Mouse (Mus musculus) monocyte, adult 5-6 weeks (primary cell): ENCODE results near the gene Slc23a4. TPM values are rescaled to one million over a fixed set of nuclear protein-coding genes. Genes with fewer than 3 reads are reported as not detected.
A peak's percentile ranks its signal among the peaks of the same experiment; 100 is the strongest.

Source experiments
- ATAC-seq: fragments of 153-309, 156-312 bp; replicated peaks from 2 replicates; pipeline ENCODE4 v1.8.0; 2017; ENCODE audit warnings: mild to moderate bottlenecking; ENCODE audit not compliant: low TSS enrichment, insufficient number of reproducible peaks, severe bottlenecking, poor library complexity, low FRiP score
- total RNA-seq: library from RNA; stranded (forward); fragments of 200-1000, 200-491, 200-594 nt; gene quantifications from 3 replicates; pipeline ENCODE4 v1.2.3, GENCODE M21; 2017

Slc23a4 gene
- total RNA-seq = 0.49 TPM in 1 of 3 replicates, not detected in the others

- no peak for ATAC-seq
These were observed at the start of gene Slc23a4 for GRCm38 (mm10) chr6:34988081-34988761. Gene Slc23a4, minus strand, starts transcription at chr6:34988404.

- ATAC-seq = no peak
These were observed 45.1 kb upstream of the Slc23a4 start for GRCm38 (mm10) chr6:35033341-35033740.

- no peak for ATAC-seq
These were observed 44.5 kb upstream of the Slc23a4 start for GRCm38 (mm10) chr6:35032704-35033103.

GRCm38 (mm10) chr6:35030811-35031210 lies 42.6 kb upstream of the Slc23a4 start:
- no peak for ATAC-seq

GRCm38 (mm10) chr6:35030226-35030625 lies 42.0 kb upstream of the Slc23a4 start:
- ATAC-seq = no peak

- no peak for ATAC-seq
These were observed 39.8 kb upstream of the Slc23a4 start for GRCm38 (mm10) chr6:35028023-35028422.

- ATAC-seq = no peak
These were observed 39.1 kb upstream of the Slc23a4 start for GRCm38 (mm10) chr6:35027257-35027656.

GRCm38 (mm10) chr6:35016624-35017023 lies 28.4 kb upstream of the Slc23a4 start:
- ATAC-seq = no peak

- no peak for ATAC-seq
These were observed 23.7 kb upstream of the Slc23a4 start for GRCm38 (mm10) chr6:35011953-35012352.

GRCm38 (mm10) chr6:35010705-35011104 lies 22.5 kb upstream of the Slc23a4 start:
- ATAC-seq = no peak

GRCm38 (mm10) chr6:35002261-35002669 lies 14.1 kb upstream of the Slc23a4 start:
- ATAC-seq = no peak

- ATAC-seq = no peak
These were observed 10.9 kb upstream of the Slc23a4 start for GRCm38 (mm10) chr6:34999101-34999500.

GRCm38 (mm10) chr6:34996496-34996895 lies 8.3 kb upstream of the Slc23a4 start:
- ATAC-seq = no peak

GRCm38 (mm10) chr6:34995265-34995681 lies 7.1 kb upstream of the Slc23a4 start:
- ATAC-seq = peak; percentile 85

- ATAC-seq = no peak
These were observed 6.5 kb upstream of the Slc23a4 start for GRCm38 (mm10) chr6:34994692-34995091.

GRCm38 (mm10) chr6:34989263-34989662 lies 1.1 kb upstream of the Slc23a4 start:
- no peak for ATAC-seq

GRCm38 (mm10) chr6:34987085-34987645 lies 1.0 kb downstream of the Slc23a4 start:
- 0 out of 2 replicates have a peak, but pooled peaks have one; percentile 4 for ATAC-seq

GRCm38 (mm10) chr6:34980661-34981060 lies 7.5 kb downstream of the Slc23a4 start:
- no peak for ATAC-seq

GRCm38 (mm10) chr6:34979291-34979690 lies 8.9 kb downstream of the Slc23a4 start:
- no peak for ATAC-seq

- ATAC-seq = no peak
These were observed 17.0 kb downstream of the Slc23a4 start for GRCm38 (mm10) chr6:34971181-34971580.
